Mouse (Mus musculus) cerebellum, postnatal 14 days (tissue): ENCODE measurements around the gene Dyrk1a.

Experiments
- DNase-seq, 2 experiments: peaks; one replicate each; pipeline ENCODE4 v3.0.0; 2021; ENCODE audit warnings: mixed read lengths in 2 of 2

Gene Dyrk1a

GRCm38 (mm10) chr16:94569229-94570176, at the start of gene Dyrk1a:
Dyrk1a (plus strand) TSS chr16:94570010.
- peak; percentile 99 for DNase-seq

GRCm38 (mm10) chr16:94523594-94524377, 46.0 kb upstream of the Dyrk1a start:
- DNase-seq = peak; percentile 13 to 23

- no peak for DNase-seq
Observed at GRCm38 (mm10) chr16:94524691-94525090, 45.1 kb upstream of the Dyrk1a start.

GRCm38 (mm10) chr16:94525955-94526343, 43.9 kb upstream of the Dyrk1a start:
- no peak for DNase-seq

GRCm38 (mm10) chr16:94526344-94527151, 43.3 kb upstream of the Dyrk1a start, which contains the start of gene Vps26c:
Vps26c (minus strand) TSS chr16:94526830.
- DNase-seq = peak; percentile 98

- DNase-seq = peak in 1 of 2 experiments; percentile 20
Observed at GRCm38 (mm10) chr16:94527152-94527534, 42.7 kb upstream of the Dyrk1a start.

GRCm38 (mm10) chr16:94527546-94527945, 42.3 kb upstream of the Dyrk1a start:
- DNase-seq = no peak

GRCm38 (mm10) chr16:94531268-94531667, 38.5 kb upstream of the Dyrk1a start:
- no peak for DNase-seq

- no peak for DNase-seq
Observed at GRCm38 (mm10) chr16:94533679-94534078, 36.1 kb upstream of the Dyrk1a start.

GRCm38 (mm10) chr16:94535716-94536115, 34.1 kb upstream of the Dyrk1a start:
- DNase-seq = no peak

- peak; percentile 45 to 57 for DNase-seq
Observed at GRCm38 (mm10) chr16:94536417-94537158, 33.2 kb upstream of the Dyrk1a start.

- DNase-seq = peak; percentile 38 to 43
Observed at GRCm38 (mm10) chr16:94537159-94537527, 32.7 kb upstream of the Dyrk1a start.

- DNase-seq = no peak
Observed at GRCm38 (mm10) chr16:94540140-94540539, 29.7 kb upstream of the Dyrk1a start.

GRCm38 (mm10) chr16:94542898-94543297, 26.9 kb upstream of the Dyrk1a start:
- no peak for DNase-seq

- no peak for DNase-seq
Observed at GRCm38 (mm10) chr16:94544540-94545105, 25.2 kb upstream of the Dyrk1a start.

GRCm38 (mm10) chr16:94545781-94546562, 23.8 kb upstream of the Dyrk1a start:
- no peak for DNase-seq

GRCm38 (mm10) chr16:94549813-94550212, 20.0 kb upstream of the Dyrk1a start:
- no peak for DNase-seq

- peak; percentile 68 to 86 for DNase-seq
Observed at GRCm38 (mm10) chr16:94551934-94552333, 17.9 kb upstream of the Dyrk1a start.

- no peak for DNase-seq
Observed at GRCm38 (mm10) chr16:94555346-94555745, 14.5 kb upstream of the Dyrk1a start.

- DNase-seq = no peak
Observed at GRCm38 (mm10) chr16:94556228-94556627, 13.6 kb upstream of the Dyrk1a start.

- DNase-seq = no peak
Observed at GRCm38 (mm10) chr16:94559282-94559681, 10.5 kb upstream of the Dyrk1a start.
